Mouse (Mus musculus) left cerebral cortex, adult 8-10 months (tissue): Measurements from ENCODE around the gene Tagln2. TPM values are rescaled to one million over a fixed set of nuclear protein-coding genes. Genes with fewer than 3 reads are reported as not detected.

Experiments used
- DNase-seq, 2 experiments: peaks; one replicate each; pipeline ENCODE4 v3.0.0; 2022; ENCODE audit warnings: low spot score in 2 of 2
- total RNA-seq, 4 experiments: library from RNA; stranded (reverse); gene quantifications; 2 replicates each; pipeline ENCODE4 v1.2.4; 2022

Tagln2 gene
- total RNA-seq, 4 experiments from 2014 or later, result 9.6 to 15.4 (median 12.5) TPM

DNA sequence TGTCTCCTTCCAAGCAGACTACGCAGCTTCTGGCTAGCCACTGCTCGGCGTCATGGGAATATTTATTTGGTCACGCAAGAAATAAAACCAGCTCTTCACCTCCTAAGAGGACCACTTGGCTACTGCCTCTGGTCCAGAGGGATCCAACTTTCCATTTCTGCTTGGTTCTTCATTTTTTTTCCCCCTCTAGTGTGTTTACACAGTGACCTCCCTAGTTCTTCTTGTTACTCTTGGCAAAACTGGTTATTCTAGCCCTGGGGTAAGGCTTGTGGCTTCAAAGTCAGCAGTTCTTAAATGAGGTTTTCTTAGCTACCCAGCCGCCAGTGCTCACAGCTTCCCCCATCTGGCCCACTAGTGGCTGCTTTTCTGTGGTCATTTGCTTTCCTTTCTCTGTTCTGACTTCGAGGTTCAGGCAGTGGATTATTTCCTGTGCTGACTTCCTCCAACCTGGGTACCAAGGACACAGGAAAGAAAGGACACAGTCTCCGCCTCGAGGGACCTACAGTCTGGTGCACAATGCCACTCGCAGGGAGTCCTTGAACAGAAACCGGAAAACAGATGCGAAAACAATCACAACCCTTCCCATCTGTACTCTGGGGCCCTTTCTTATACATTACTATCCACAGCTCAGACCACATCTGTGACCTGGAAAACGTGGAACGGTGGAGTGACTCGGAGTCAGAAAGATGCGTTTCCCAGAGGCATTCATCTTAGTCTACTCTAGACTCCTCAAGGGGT is 25.3 kb downstream of the Tagln2 start:
- DNase-seq, result no peak

GRCm38 (mm10) chr1:172525971-172526370 is 26.1 kb downstream of the Tagln2 start:
- no peak for DNase-seq

DNA sequence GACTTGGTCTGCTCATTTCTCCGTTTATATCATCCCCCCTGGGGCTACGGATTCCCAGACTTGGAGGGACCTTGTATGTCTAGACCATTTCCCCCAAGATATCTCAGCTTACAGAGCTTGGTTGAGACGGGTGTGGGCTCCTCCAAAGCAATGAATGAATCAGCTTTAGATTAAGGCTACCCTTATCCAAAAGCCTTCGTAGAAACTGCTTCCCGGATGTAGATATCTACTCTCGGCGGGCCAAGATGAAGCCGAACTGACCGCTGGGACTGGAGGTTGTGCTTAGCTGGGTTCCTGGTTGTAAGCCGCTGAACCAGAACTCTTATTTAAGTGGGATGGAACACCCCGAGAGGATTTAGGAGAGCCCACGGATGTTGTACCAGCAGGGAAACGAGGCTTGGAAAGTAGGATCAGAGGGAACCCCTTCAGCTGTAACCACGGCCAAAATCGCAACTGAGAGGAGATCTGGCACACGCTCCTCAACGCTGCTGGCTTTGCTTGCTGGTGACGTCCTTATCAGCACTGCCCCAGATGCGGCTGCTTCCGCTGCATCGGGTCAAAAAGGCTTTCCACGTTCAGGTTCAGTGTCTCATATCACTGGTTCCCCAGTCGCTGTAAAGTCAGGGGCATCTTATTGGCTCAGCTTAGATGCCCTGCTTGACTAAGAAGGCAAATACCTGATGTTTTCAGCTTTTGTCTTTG is 26.7 kb downstream of the Tagln2 start:
- no peak for DNase-seq

DNA sequence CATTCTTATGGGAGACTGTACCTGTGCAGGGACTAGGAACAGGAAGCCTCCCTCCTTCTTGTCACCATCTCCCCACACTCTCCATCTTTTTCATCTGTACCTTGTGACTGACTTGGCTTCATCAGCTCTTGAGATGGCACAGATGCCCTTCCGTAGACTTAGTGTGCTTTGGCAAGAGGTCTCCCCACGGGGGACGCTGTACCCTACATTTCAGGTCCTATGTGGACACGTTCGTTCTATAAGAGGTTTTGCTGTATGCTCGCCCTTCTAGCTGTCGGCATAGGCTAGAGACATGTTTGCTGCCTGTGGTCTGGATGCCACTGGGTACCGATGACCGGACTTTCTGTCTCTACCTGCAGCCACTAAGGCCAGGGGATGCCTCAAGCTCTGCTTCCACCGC is 27.6 kb downstream of the Tagln2 start:
- DNase-seq, result no peak

- peak; percentile 61 to 67 for DNase-seq
These were observed 28.9 kb downstream of the Tagln2 start for GRCm38 (mm10) chr1:172528701-172529100.

DNA sequence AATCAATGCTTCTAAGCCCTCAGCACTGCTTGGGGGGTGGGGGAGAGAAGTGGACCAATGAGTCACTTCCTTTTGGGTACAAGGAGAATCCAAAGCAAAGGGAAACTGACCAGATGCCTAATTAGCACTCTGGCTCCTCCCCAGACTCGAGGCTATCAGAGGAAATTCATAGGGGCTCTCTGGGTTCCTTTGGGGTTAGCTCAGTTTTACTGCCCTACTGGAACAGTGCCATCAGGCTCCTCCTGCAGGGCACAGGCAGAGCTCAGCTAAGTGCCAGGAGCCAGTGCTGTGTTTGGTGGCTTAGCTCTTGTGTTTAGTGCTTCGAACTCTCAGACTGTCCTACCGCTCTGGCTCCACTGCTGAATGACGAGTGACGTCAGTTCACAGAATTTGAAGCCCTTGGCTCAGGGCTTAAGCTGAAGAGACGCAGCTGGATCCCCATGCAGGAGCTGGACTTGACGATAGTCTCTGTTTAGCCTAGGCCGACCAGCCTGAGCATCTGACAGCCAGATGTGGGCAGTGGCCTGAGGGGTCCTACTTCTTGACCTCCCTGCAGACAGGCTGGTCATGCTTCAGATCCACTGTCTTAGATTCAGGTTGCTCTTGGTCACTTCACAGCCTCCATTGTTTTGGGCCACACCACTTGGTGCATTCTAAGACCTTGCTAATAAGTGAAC is 30.8 kb downstream of the Tagln2 start:
- no peak for DNase-seq

GRCm38 (mm10) chr1:172532551-172532950 is 32.7 kb downstream of the Tagln2 start:
- DNase-seq, result no peak

DNA sequence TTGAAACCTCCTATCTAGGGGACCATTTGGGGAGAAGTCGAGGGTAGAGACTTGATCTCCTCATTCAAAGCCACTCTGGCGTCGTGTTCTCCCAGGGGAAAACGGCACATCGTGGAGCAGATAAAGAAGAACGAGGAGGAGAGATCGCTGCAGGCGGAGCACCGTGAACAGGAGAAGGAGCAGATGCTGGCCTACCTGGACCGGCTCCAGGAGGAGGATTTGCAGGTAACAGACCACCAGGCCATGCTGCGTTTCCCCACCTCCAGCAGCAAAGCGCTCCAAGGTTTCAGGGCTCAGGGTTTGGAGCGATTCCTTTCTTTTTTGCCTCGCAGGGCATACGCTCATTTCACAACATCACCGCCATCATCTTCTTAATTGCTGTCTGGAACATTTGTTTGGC is 35.3 kb downstream of the Tagln2 start:
- DNase-seq, result no peak

GRCm38 (mm10) chr1:172539827-172540226 is 40.0 kb downstream of the Tagln2 start:
- DNase-seq, result no peak

GRCm38 (mm10) chr1:172540283-172540820 is 40.5 kb downstream of the Tagln2 start:
- no peak for DNase-seq

- no peak for DNase-seq
These were observed 46.2 kb downstream of the Tagln2 start for GRCm38 (mm10) chr1:172546062-172546461.

GRCm38 (mm10) chr1:172548501-172548900 is 48.7 kb downstream of the Tagln2 start:
- DNase-seq, result no peak

- DNase-seq, result no peak
These were observed 49.5 kb downstream of the Tagln2 start for GRCm38 (mm10) chr1:172549314-172549713.

DNA sequence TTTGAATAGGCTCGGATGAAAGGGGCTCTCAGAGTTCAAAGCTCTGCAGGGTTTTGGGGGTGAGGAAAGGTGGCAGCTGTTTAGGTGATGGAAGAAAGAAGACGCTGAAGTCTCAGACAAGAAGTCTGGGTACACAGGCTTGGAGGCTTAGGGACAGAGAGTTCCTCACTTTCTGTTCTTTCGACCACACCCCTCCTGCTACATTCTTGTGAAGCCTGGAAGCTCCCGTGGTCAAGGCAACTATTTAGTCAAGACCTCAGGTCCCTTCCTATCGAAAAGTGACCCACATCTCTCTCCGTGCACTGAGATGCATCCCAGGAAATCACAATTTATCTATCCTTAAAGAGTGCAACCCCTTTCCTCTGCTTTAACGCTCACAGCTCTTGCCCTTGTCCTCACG is 49.9 kb downstream of the Tagln2 start:
- no peak for DNase-seq

DNA sequence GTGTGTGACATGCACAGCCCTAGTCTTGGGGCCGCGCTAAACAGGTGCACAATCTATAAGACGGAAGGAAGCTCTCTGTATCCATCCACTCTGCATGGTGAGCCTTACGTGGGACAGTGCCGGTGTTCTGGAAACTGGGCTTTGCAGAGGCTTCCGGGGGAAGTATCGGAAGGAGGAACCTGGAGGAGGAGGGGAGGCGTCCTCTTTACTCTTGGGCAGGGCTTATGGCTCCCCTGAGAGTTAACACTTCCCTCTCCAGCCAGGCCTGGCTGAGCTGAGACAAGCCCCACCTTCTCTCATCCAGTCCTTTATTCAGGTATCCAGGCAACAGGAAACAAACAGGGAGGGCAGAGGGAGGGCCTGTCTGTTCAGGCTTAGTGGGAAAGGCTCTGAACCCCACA is 50.7 kb downstream of the Tagln2 start:
- peak; percentile 39 to 41 for DNase-seq

GRCm38 (mm10) chr1:172551009-172551408 is 51.2 kb downstream of the Tagln2 start:
- DNase-seq, result no peak

DNA sequence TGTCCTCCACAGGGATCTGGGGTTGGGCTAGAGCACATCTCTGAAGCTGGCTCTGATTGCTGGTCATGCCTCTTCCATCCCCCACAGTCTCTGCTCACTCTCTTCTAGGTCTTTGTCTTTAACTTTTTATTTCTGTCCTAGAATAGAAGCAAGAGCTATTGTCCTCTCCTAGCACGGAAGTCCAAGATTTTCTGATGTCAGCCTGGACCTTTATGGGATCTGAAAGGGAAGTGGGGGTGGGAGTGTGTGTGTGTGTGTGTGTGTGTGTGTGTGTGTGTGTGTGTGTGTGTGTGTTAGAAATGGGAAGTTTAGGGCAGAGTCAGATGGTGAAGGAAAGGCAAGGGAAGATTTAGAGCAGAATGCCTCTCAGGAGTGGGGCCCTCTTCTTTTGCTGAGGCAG is 52.8 kb downstream of the Tagln2 start:
- DNase-seq, result no peak

DNA sequence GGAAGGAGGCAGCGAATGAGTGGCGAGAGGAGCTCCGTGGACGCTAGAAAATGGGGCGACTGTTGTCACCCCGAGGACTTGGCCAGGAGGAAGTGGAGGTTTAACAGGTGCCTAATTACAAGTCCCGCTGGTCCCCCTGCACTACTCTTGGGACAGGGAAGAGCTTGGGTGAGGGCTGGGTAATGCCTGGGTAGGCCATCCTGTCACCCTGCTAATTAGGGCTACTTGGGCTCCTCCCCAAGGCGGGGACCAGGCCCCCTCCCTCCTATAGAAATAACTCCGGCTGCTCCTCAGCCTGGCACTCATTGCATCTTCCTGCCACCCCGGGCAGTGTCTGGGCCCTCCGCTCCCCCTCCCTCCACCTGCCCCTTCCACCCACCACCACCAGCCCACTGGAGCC is 55.8 kb downstream of the Tagln2 start, which contains the start of gene Vsig8:
Vsig8 (plus strand) TSS at position 301 of the 400 bp plus-strand sequence.
- DNase-seq, result no peak
